Mouse (Mus musculus) left cerebral cortex, adult 11 months (tissue): Measurements from ENCODE around the gene Slc13a2.

Source experiments
- DNase-seq: peaks from one replicate; pipeline ENCODE4 v3.0.0; 2022; ENCODE audit warnings: low spot score

Slc13a2 gene

GRCm38 (mm10) chr11:78353081-78353480, 68.9 kb downstream of the Slc13a2 start:
- DNase-seq = no peak

DNA sequence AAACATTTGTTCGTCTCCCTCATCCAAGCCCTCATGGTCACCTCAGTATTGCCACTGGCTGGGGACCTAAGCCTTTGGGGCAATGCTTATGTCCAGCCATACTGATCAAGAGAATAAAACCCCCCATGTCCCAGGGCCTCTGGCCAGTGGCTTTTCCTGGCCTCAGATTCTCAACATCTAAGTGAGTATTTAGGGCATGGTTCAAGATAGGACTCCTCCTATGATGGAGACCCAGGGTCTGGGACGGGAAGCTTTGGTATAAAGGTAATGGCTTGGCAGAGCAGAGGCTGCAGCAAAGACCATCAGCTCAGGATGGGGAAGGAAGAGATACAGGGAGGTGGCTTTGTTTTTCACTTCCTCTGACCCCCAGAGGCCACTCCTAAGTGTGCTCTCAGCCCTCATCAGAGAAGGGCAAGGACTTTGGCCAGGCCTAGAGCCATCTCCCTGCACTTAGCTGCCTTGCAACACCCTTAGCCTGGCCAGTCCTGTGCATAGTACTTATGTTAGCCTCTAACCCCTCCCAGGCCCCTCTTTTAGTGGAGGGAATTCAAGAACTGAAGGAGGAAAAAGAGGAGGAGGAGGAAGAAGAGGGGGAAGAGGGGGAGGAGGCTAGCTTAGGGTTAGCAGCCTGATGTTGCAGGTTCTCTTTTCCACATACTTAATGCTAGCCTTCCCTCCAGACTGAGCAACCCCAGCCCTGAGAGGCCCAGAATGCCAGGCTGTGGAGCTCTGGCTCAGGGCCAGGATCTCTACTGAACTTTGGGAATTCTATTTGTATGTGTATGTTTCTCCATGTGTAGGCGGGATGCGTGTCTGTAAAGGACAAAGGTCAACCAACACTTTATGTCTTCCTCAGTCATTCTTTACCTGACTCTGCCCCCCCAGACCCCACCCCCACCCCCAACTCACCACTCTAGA, 72.3 kb downstream of the Slc13a2 start:
- no peak for DNase-seq

- no peak for DNase-seq
Measured at GRCm38 (mm10) chr11:78348474-78348873, 73.5 kb downstream of the Slc13a2 start.

DNA sequence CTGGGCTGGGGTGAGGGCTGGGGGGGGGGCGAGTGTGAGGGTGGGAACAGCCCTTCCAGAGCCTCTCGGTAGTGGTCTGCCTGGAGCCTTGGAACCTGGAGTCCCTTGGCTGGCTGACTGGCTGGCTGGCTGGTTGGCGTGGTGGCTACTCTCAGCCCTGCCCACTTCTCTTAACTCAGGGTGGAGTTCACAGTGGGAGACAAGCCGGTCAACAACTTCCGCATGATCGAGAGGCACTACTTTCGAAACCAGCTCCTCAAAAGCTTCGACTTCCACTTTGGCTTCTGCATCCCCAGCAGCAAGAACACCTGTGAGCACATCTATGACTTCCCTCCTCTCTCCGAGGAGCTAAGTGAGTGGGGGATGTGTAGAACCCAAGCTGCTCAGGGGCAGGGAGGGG, 74.1 kb downstream of the Slc13a2 start:
- no peak for DNase-seq
